Mouse (Mus musculus) CH12.LX (cell line): ENCODE measurements around the gene Ubr4. TPM values are rescaled to one million over a fixed set of nuclear protein-coding genes. Genes with fewer than 3 reads are reported as not detected.

Experiments
- DNase-seq: peaks from one replicate; pipeline ENCODE4 v3.0.0-alpha.2; 2013; ENCODE audit errors: extremely low read depth
- H3K27ac ChIP-seq: 2 replicates; pipeline ENCODE4 v1.5.1; 2012; ENCODE audit warnings: low read depth, mild to moderate bottlenecking, control low read depth, moderate library complexity; ENCODE audit not compliant: insufficient read depth
- H3K27me3 ChIP-seq: replicated peaks from 2 replicates; pipeline ENCODE3; 2012; ENCODE audit warnings: inconsistent platforms
- H3K36me3 ChIP-seq, 2 experiments: replicated peaks in 1 of 2; 2 replicates each; pipeline versions ENCODE3 to v1.6.1; 2012; ENCODE audit warnings: inconsistent platforms in 1 of 2, low read length in 1 of 2, mild to moderate bottlenecking in 1 of 2, mixed read lengths in 1 of 2, moderate library complexity in 1 of 2; ENCODE audit not compliant: control insufficient read depth in 1 of 2, insufficient read depth in 1 of 2
- H3K4me1 ChIP-seq, 2 experiments: 2 replicates each; pipeline ENCODE4 v1.6.1; 2012; ENCODE audit warnings: inconsistent platforms in 1 of 2, moderate library complexity in 1 of 2; ENCODE audit not compliant: insufficient read depth in 2 of 2, control insufficient read depth in 1 of 2
- H3K4me2 ChIP-seq: 2 replicates; pipeline ENCODE4 v1.6.1; 2012; ENCODE audit warnings: low read depth, mild to moderate bottlenecking, control low read depth; ENCODE audit not compliant: poor library complexity, insufficient read depth, severe bottlenecking
- H3K4me3 ChIP-seq, 3 experiments: fragments of 150-350 bp in 1 of 3; sonication (generic) in 1 of 3; replicated peaks in 1 of 3; 2 replicates each; pipeline versions ENCODE3 to v1.5.1; 2011 to 2012; ENCODE audit warnings: low read depth in 2 of 3, low read length in 2 of 3, mild to moderate bottlenecking in 2 of 3, moderate library complexity in 2 of 3, control low read depth in 1 of 3, improper control_type of control experiment in 1 of 3, inconsistent platforms in 1 of 3, mixed read lengths in 1 of 3; ENCODE audit not compliant: poor library complexity in 1 of 3
- H3K79me2 ChIP-seq: replicated peaks from 2 replicates; pipeline ENCODE4 v1.6.1; 2012; ENCODE audit warnings: mild to moderate bottlenecking, moderate library complexity; ENCODE audit not compliant: control insufficient read depth, poor library complexity, insufficient read depth, severe bottlenecking; ENCODE audit errors: extremely low read depth
- H3K9ac ChIP-seq: 2 replicates; pipeline ENCODE4 v1.6.1; 2012; ENCODE audit warnings: low read depth, mild to moderate bottlenecking, control low read depth, moderate library complexity; ENCODE audit not compliant: insufficient read depth
- H3K9me3 ChIP-seq: replicated peaks from 2 replicates; pipeline ENCODE3; 2012; ENCODE audit warnings: low read length, inconsistent platforms, mixed read lengths
- BHLHE40 ChIP-seq: IDR thresholded peaks from 2 replicates; pipeline ENCODE4 v1.6.1; 2011; ENCODE audit warnings: mild to moderate bottlenecking, low read depth, low read length, improper control_type of control experiment
- CTCF ChIP-seq, 2 experiments: IDR thresholded peaks in 1 of 2; conservative IDR thresholded peaks in 1 of 2; 2 replicates each; pipeline ENCODE4 v1.5.1; 2011 to 2012; ENCODE audit warnings: low read depth in 2 of 2, low read length in 2 of 2, improper control_type of control experiment in 1 of 2, inconsistent platforms in 1 of 2, mild to moderate bottlenecking in 1 of 2, moderate library complexity in 1 of 2
- ELF1 ChIP-seq: IDR thresholded peaks from 2 replicates; pipeline ENCODE4 v1.6.1; 2014; ENCODE audit warnings: low read depth, mild to moderate bottlenecking, inconsistent platforms, low read length, improper control_type of control experiment
- EP300 ChIP-seq: IDR thresholded peaks from 2 replicates; pipeline ENCODE4 v1.6.1; 2011; ENCODE audit warnings: low read length, improper control_type of control experiment
- JUND ChIP-seq: conservative IDR thresholded peaks from 2 replicates; pipeline ENCODE4 v1.6.1; 2011; ENCODE audit warnings: low read depth, low read length, improper control_type of control experiment
- KAT2A ChIP-seq: IDR thresholded peaks from 2 replicates; pipeline ENCODE4 v1.6.1; 2012; ENCODE audit warnings: low read length, improper control_type of control experiment, inconsistent platforms; ENCODE audit not compliant: insufficient replicate concordance
- MAX ChIP-seq: IDR thresholded peaks from 2 replicates; pipeline ENCODE4 v1.6.1; 2011; ENCODE audit warnings: low read length, improper control_type of control experiment
- MAZ ChIP-seq: IDR thresholded peaks from 2 replicates; pipeline ENCODE4 v1.6.1; 2012; ENCODE audit warnings: low read depth, mild to moderate bottlenecking, inconsistent platforms, low read length, improper control_type of control experiment, moderate library complexity
- MEF2A ChIP-seq: IDR thresholded peaks from 2 replicates; pipeline ENCODE4 v1.6.1; 2014; ENCODE audit warnings: low read depth, mild to moderate bottlenecking, inconsistent platforms, low read length, improper control_type of control experiment, borderline replicate concordance
- RAD21 ChIP-seq: IDR thresholded peaks from 2 replicates; pipeline ENCODE4 v1.6.1; 2011; ENCODE audit warnings: low read depth, mild to moderate bottlenecking, low read length, improper control_type of control experiment, moderate library complexity
- SMC3 ChIP-seq: IDR thresholded peaks from 2 replicates; pipeline ENCODE4 v1.6.1; 2011; ENCODE audit warnings: low read depth, low read length, improper control_type of control experiment
- TCF12 ChIP-seq: IDR thresholded peaks from 2 replicates; pipeline ENCODE4 v1.6.1; 2014; ENCODE audit warnings: low read depth, mild to moderate bottlenecking, inconsistent platforms, low read length, improper control_type of control experiment
- UBTF ChIP-seq: IDR thresholded peaks from 2 replicates; pipeline ENCODE4 v1.6.1; 2012; ENCODE audit warnings: low read depth, mild to moderate bottlenecking, inconsistent platforms, low read length, improper control_type of control experiment, moderate library complexity
- USF2 ChIP-seq: conservative IDR thresholded peaks from 2 replicates; pipeline ENCODE4 v1.6.1; 2011; ENCODE audit warnings: low read depth, low read length, improper control_type of control experiment
- dilution Hi-C: fragments of 300-500 bp; cut with MboI; formaldehyde crosslinking; loops from 2 replicates; pipeline ENCODE4 v1.14.3; 2020; ENCODE audit warnings: low sequenced_read_pairs; ENCODE audit not compliant: extremely low pct_unique_long_range_greater_than_20kb, extremely low pct_ligation_motif_present
- in situ Hi-C: fragments of 300-500 bp; cut with MboI; formaldehyde crosslinking; loops from 3 replicates; pipeline ENCODE4 v1.14.3; 2019; ENCODE audit warnings: low sequenced_read_pairs, low pct_ligation_motif_present, low pct_unique_long_range_greater_than_20kb, mixed read lengths
- polyA plus RNA-seq: library from polyadenylated mRNA; unstranded; fragments of >175 nt; gene quantifications from 2 replicates; pipeline ENCODE4 v1.2.1, GENCODE M21; 2012; ENCODE audit warnings: low read depth; ENCODE audit not compliant: insufficient read length
- total RNA-seq, 2 experiments: library from RNA; depleted of rRNA; stranded (reverse); fragments of 300-350 nt in 1 of 2; fragments of >200 nt in 1 of 2; gene quantifications; 2 replicates each; pipeline ENCODE4 v1.2.3; 2012 to 2014

Ubr4 gene
- total and polyA plus RNA-seq, 3 experiments = 43.0 to 102 (median 90.8) TPM

GRCm38 (mm10) chr4:139501702-139502101, 149.3 kb downstream of the Ubr4 start:
- Histone ChIP-seq H3K9me3 (peaks cover 10% of the 10 kb centered on the region), H3K4me3 (no peak overlapping the region), H3K9ac (no peak overlapping the region), H3K4me2 (no peak overlapping the region), H3K4me1 (no peaks in the 10 kb centered on the region; a peak in 1 of 4 replicates), H3K27ac (no peak overlapping the region), H3K27me3 (peaks cover 18% of the 10 kb centered on the region), H3K36me3 (no peaks in the 10 kb centered on the region), H3K79me2 (no peaks in the 10 kb centered on the region)
- DNase-seq = no peak
- dilution Hi-C loops (no loop called here), in situ Hi-C loops (no loop called here)
- peak; percentile 51 for TF ChIP-seq SMC3
- TF ChIP-seq RAD21 = peak; percentile 21
- TF ChIP-seq CTCF (conservative IDR thresholded peaks at IDR 0.05 in 1 of 2, IDR thresholded peaks at IDR 0.05 in 1 of 2; ENCODE audit: low read depth in 2 of 2, low read length in 2 of 2) = peak in 1 of 2 experiments; percentile 72; a peak in 2 of 4 replicates
- no peak for TF ChIP-seq MAX

DNA sequence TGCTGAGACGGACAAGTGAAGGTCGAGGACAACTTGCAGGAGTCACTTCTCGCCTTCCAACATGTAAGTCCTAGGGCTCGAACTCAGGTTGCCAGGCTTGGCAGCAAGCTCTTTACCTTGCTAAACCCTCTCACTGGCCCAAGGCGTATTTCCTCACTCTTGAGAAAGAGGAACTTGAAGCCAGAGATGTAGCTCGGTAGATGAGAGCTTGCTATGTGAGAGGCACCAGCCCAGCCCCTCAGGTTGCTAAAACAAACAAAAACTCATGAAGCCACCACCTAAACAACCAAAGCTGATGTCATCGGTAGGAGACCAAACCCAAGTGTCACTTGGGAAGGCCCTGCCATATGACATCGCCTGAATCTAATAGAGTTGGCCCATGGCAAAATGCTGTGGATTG, 151.5 kb downstream of the Ubr4 start:
- dilution Hi-C loops (no loop called here), in situ Hi-C loops (no loop called here)
- no peak for TF ChIP-seq MAZ
- TF ChIP-seq ELF1 = no peak
- no peak overlapping the region for H3K9ac ChIP-seq
- peaks cover 0 to 1% of the 10 kb centered on the region in 2 experiments; a peak in 3 of 4 replicates for H3K4me1 ChIP-seq
- H3K36me3 ChIP-seq = no peaks in the 10 kb centered on the region
- H3K27ac ChIP-seq = no peak overlapping the region
- H3K27me3 ChIP-seq = peaks cover 10% of the 10 kb centered on the region
- H3K9me3 ChIP-seq = peaks cover 8% of the 10 kb centered on the region
- H3K4me2 ChIP-seq = no peak overlapping the region
- no peaks in the 10 kb centered on the region for H3K79me2 ChIP-seq
- H3K4me3 ChIP-seq = no peak overlapping the region
- no peak for DNase-seq

GRCm38 (mm10) chr4:139505716-139506115, 153.3 kb downstream of the Ubr4 start:
- peaks cover 0 to 4% of the 10 kb centered on the region in 2 experiments; a peak in 3 of 4 replicates for H3K4me1 ChIP-seq
- no peak overlapping the region for H3K4me2 ChIP-seq
- no peak overlapping the region for H3K27ac ChIP-seq
- H3K27me3 ChIP-seq = peaks cover 10% of the 10 kb centered on the region
- no peak overlapping the region for H3K9ac ChIP-seq
- no peaks in the 10 kb centered on the region for H3K36me3 ChIP-seq
- no peaks in the 10 kb centered on the region for H3K79me2 ChIP-seq
- no peak overlapping the region for H3K4me3 ChIP-seq
- peaks cover 8% of the 10 kb centered on the region for H3K9me3 ChIP-seq
- no peak for TF ChIP-seq EP300
- TF ChIP-seq JUND = no peak
- TF ChIP-seq UBTF = no peak
- TF ChIP-seq BHLHE40 = no peak
- TF ChIP-seq SMC3 = no peak
- TF ChIP-seq TCF12 = no peak
- no peak for TF ChIP-seq KAT2A
- TF ChIP-seq MEF2A = no peak
- TF ChIP-seq MAZ = no peak
- TF ChIP-seq USF2 = no peak
- no peak for DNase-seq
- in situ Hi-C loops (no loop called here), dilution Hi-C loops (no loop called here)
